Mouse (Mus musculus) heart, postnatal 25 days (tissue): Measurements from ENCODE around the gene Barhl2. TPM values are rescaled to one million over a fixed set of nuclear protein-coding genes. Genes with fewer than 3 reads are reported as not detected.

Experiments
- DNase-seq: peaks from one replicate; pipeline ENCODE4 v3.0.0; 2022; ENCODE audit warnings: low spot score
- intact Hi-C: fragments of 180-260 bp; cut with DNase I; formaldehyde crosslinking; loops from one replicate; pipeline ENCODE4 v1.15.1; 2025
- total RNA-seq, 2 experiments: library from RNA; stranded (reverse); gene quantifications; 2 replicates each; pipeline ENCODE4 v1.2.3; 2021

Barhl2 gene
- total RNA-seq, 2 experiments from 2014 or later: not detected

DNA sequence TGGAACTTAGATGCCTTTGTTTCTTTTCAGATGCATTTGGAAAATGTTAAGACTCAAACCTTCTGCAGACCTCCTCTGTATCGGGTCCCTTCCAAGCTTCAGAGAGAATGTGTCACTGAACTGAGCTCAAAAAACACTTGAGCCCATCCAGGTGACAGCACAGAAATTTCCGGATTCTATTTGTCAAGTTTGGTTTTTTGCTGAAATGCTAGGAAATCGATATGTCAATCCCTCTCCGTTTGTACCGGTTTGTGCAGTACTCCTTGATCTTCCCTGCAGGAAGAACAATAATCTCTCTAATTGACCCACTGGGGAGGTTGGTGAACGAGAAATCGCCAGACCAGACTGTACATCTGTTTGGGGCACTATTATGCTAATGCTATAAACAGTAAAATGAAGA is 2.0 kb downstream of the Barhl2 start:
- intact Hi-C loops: loop anchor here (5.0 kb wide), 1 partner anchor 116 kb away; no protein-coding TSS in a partner anchor
- DNase-seq: no peak

GRCm38 (mm10) chr5:106455106-106455920 is 2.7 kb downstream of the Barhl2 start:
- intact Hi-C loops: loop anchor here (5.0 kb wide), 1 partner anchor 117 kb away; no protein-coding TSS in a partner anchor
- DNase-seq: no peak

DNA sequence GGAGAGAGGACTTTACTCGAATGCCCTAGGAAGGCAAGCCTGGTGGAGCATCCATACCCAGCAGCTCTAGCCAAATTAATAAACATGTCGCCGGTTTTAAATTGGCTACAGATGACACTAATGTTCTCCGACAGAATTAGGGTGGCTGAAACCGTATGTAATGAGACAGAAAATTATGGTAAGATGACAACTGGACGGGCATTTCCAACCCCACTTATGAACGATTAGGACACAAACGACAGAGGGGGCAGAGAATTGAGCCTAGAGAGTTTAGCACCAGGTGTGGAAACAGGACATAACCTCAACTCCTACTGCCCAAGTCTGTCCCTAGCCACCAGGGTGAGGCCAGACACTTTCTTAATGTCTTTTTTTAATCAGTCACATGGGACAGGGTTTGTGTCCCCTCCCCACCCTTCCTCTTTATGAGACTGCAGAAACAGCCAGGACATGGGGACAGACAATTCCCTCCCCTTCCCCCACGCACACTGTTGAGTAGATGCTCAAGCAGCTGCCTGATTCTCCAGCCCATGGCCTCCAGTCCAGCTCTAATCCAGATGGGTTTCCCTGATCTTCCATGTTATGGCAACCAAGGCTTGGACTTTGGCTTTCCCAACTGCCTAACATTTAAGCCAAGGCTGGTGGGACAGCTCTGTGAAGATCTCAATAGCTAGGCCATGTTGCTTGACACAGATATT is 3.4 kb downstream of the Barhl2 start:
- intact Hi-C loops: loop anchor here (5.0 kb wide), 1 partner anchor 118 kb away; no protein-coding TSS in a partner anchor
- no peak for DNase-seq

DNA sequence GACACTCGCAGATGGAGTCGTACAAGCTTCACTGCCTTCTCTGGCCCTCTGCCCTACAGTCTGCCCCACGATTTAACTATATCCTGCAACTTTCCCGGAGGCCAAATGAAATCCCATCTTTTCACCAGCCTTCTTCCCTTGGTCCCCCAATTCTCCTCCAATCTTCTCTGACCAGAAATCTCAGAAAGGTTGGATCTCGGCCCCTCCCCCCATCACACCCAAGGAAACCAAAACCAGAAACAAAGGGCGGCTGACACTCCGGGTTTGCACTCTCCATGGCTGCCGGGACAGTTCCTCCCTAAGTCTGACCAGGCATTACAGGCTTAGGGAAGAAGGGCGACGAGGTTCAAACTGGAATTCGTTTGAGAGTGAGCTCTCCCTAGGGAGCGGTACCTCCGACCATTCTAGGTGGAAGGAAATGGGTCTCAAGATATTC is 4.1 kb downstream of the Barhl2 start:
- intact Hi-C loops: no loop called here
- DNase-seq: no peak

GRCm38 (mm10) chr5:106453181-106453885 is 4.6 kb downstream of the Barhl2 start:
- intact Hi-C loops: no loop called here
- DNase-seq: no peak

DNA sequence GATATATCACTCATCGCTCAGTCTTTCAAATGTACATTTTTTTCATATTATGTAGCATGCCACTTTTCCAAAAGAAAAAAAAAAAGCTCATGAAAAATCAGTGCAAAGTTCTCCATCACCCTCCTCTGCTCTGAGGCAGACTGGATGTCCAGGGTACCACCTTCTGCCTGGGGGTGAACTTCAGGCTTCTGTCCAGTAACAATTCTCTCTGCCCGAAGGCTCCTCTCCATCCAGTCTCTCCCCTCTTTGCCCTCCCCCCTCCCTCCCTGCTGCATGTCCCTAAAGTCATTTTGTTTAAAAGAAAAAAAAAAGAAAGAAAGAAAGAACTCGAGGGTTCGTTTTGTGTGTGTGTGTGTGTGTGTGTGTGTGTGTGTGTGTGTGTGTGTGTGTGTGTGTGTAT is 5.3 kb downstream of the Barhl2 start:
- intact Hi-C loops: no loop called here

DNA sequence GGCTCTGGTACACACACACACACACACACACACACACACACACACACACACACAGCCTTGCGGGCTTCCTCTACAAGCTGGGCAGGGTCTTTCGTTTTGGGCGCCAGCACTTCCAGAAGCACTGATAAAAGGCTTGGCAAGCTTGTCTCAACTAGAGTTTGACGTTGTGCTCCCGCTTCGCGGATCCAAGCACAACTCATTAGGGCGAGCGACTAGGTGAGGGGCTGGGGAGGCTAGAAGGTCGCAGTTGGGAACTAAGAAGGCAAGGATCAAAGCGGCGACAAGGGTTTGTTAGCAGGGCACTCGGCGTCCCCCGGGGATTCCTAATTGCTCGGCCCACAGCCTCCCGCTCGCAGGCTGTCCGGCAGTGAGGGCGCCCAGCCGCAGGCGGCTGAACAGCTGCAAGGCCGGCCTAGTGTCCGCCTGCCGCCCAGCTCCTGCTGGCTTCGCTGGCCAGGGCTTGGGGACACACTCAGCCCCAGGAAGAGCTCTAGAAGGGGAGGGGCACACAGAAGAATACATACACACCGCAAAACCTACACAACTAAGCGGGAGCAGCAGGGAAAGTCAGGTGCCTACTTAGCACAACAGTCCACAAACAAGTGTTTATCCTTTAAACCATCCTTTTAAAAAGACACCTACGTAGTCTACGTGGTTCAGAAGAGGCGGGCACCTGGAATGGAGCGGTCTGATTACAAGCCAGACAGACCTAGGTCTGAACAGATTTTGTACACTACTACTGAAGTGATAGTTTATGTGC is 6.1 kb downstream of the Barhl2 start:
- intact Hi-C loops: no loop called here
- no peak for DNase-seq

More for the DNA sequence above, 5.3 kb downstream of the Barhl2 start:
- DNase-seq: no peak

DNA sequence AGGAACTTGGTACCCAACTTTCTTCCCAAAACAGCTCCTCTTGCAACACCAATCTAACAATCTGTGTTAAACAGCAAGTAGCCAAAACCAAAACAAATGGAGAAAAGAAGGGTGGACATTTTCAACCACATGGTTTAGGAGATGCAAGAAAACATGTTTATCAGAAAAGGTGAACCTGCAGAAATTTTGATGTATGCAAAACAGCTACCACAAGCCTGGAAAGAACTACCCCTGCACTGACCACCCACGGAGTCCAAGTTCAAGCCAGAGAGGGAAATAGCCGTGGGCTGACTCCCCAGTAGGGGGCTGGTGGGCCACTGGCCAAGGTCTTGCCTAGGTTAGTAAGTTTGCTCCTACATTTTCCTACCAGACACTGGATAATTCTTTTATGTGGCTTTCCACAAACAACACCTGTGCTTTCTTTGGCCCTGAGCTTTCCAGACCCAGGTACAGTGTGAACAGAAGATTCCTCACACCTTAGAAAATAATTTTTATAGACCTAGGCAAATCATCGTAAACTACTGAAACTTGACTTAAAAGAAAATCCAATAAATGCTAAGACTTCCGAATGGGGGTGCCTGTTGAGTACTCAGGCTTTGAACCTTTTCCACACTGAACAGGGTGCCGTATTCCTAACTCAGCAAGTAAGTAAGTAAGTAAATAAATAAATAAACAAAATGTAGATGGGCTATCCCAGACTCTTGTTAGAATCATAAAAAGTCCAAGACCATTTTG is 7.4 kb downstream of the Barhl2 start:
- intact Hi-C loops: no loop called here
- no peak for DNase-seq

GRCm38 (mm10) chr5:106449720-106450425 is 8.1 kb downstream of the Barhl2 start:
- intact Hi-C loops: no loop called here
- DNase-seq: no peak

DNA sequence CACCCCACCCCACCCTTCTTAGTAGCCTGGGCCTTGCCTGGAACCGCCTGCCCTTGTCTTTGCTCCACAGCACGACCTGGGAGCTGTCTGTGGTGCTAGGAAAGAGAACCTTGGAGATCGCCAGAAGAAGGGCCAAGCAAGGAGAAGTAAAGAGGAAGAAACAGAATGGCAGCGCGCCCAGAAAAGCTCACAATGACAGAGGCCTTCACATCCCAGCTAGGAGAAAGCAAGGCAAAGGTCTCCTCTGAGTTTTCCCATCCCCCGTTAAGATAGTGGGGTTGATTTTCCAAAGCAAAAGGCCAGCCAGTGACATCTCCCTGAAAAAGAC is 9.2 kb downstream of the Barhl2 start:
- intact Hi-C loops: no loop called here
- DNase-seq: no peak

GRCm38 (mm10) chr5:106447951-106448797 is 9.8 kb downstream of the Barhl2 start:
- DNase-seq: no peak
- intact Hi-C loops: no loop called here

DNA sequence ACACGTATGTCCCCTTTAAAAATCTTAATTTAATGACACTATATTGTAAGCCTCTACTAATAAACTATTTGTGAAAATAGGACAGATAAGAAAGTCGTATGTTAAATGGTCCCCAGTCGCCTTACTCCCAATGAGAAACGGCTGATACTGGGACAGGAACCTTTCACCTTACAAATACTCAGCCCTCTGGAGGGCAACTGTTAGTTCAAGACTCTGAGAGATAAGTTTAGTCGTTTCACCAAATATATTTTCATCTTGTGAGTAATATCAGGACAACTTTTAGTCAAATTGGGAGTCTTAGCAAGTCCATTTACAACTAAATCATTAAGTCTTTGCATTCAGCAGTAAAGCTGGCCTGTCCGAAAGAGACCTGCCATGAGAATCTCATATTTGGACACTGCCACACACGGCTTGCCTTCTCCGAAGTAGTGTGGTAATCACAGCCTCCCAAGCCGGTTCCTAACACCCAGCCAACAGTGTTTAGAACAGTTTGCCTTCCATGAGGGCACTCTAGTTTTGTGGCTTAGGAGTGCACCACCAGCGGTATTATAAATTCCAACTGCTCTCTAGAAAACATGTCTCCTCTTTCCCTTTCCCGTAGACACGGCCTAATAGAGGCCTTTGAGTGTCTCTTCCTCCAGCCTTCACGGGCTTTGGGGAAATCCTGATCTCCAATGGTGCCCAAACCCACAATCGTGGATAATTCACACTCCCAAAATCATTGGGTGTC is 10.7 kb downstream of the Barhl2 start:
- intact Hi-C loops: no loop called here
- no peak for DNase-seq

GRCm38 (mm10) chr5:106446593-106446992 is 11.4 kb downstream of the Barhl2 start:
- intact Hi-C loops: no loop called here

DNA sequence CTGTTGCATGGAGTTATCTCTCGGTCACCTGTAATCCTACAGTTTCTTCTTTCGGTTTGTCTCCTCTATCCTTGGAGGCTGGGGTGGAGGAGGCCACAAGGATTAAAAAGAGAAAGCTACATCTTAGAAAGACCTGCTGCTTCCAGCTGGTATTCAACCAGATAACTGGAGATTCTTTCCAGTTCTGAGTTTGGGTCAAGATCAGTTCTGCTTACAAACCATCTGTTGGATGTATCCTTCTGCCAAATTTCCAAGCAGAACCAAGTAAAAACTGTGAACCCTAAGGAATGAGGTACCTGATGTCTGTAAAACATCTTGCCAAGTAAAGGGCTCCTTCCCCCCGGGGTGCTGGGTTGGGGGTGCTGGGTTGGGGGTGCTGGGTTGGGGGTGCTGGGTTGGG is 12.3 kb downstream of the Barhl2 start:
- intact Hi-C loops: no loop called here
- no peak for DNase-seq

More at GRCm38 (mm10) chr5:106446593-106446992, 11.4 kb downstream of the Barhl2 start:
- DNase-seq: no peak

- intact Hi-C loops: no loop called here
- no peak for DNase-seq
Measured at GRCm38 (mm10) chr5:106438916-106439315, 19.1 kb downstream of the Barhl2 start.

DNA sequence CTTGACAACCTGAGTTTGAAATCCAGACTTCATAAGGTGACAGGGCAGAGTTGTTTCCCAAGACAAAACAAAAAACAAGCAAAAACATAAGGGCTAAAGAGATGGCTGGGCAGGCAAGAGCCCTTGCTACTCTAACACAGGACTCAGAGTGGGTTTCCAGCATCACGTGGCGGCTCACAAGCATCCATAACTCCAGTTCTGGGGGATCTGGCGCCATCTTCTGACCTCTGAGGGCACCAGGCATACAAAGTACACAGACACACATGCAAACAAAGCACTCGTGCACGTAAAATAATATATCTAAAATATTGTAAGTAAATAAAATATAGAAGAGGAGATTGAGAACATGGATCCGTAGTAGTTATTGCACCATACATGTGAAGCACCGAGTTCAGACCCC is 31.9 kb downstream of the Barhl2 start:
- intact Hi-C loops: no loop called here
- DNase-seq: no peak

DNA sequence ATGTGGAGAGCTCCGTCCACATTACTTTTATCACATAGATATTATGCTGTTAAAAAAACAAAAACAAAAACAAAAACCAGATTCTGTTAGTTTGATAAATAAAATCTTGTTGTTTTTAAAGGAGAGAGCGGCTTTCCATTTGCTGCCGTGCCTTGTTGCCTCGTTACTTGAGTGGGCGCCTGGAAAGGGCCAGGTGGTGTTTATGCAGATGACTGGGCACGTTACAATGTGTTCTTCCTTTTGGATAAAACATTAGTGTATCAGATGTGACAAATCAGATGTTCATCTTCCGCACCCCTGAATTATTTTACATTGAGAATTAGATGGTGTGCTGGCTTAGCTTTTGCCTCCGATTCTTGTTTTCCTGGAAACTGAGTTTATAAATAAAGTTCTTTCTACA is 37.1 kb downstream of the Barhl2 start:
- DNase-seq: no peak
- intact Hi-C loops: no loop called here
